Mouse (Mus musculus): ENCODE measurements around the gene Hoxb6.

GRCm38 (mm10) chr11:96286739-96287385 lies 5.4 kb upstream of the Hoxb6 start:
- TF ChIP-seq ZC3H11A (IDR thresholded peaks at IDR 0.05; ENCODE audit: borderline replicate concordance, low read depth, low read length) (no peak), CHD2 (IDR thresholded peaks at IDR 0.05; ENCODE audit: low read depth, low read length) (no peak)
